Mouse (Mus musculus) limb, embryonic 10.5 days (tissue): ENCODE data around the gene Rbm8a. TPM values are rescaled to one million over a fixed set of nuclear protein-coding genes. Genes with fewer than 3 reads are reported as not detected.
A peak's percentile ranks its signal among the peaks of the same experiment; 100 is the strongest.
"Not testable (repeated sequence)": the region's sequence is repeated elsewhere in the genome, so short reads cannot be mapped to it uniquely, and the experiment has no call there.

ENCODE experiments used
- DNase-seq: peaks from one replicate; pipeline ENCODE4 v3.0.0-alpha.2; 2017; ENCODE audit warnings: low spot score
- H3K27ac ChIP-seq: fragments of 300-500 bp; sonication (generic); 2 replicates; pipeline ENCODE4 v1.5.1; 2016; ENCODE audit warnings: mild to moderate bottlenecking
- H3K27me3 ChIP-seq: fragments of 300-500 bp; sonication (generic); 2 replicates; pipeline ENCODE4 v1.6.1; 2016; ENCODE audit warnings: low read depth, mild to moderate bottlenecking; ENCODE audit not compliant: poor library complexity, severe bottlenecking
- H3K36me3 ChIP-seq: fragments of 300-500 bp; sonication (generic); 2 replicates; pipeline ENCODE4 v1.6.1; 2016; ENCODE audit warnings: mild to moderate bottlenecking, moderate library complexity
- H3K4me1 ChIP-seq: fragments of 300-500 bp; sonication (generic); 2 replicates; pipeline ENCODE4 v1.6.1; 2016
- H3K4me3 ChIP-seq: fragments of 300-500 bp; sonication (generic); 2 replicates; pipeline ENCODE4 v1.5.1; 2016; ENCODE audit warnings: mild to moderate bottlenecking, moderate library complexity
- H3K9me3 ChIP-seq: fragments of 300-500 bp; sonication (generic); replicated peaks from 2 replicates; pipeline ENCODE4 v1.6.1; 2016; ENCODE audit warnings: mild to moderate bottlenecking
- WGBS: fragments of 180-500 bp; shearing (Covaris S2); methylation state at CpG from one replicate; pipeline ENCODE4 v1.1.7; 2016; 5-methylcytosine and 5-hydroxymethylcytosine counted together
- polyA plus RNA-seq: library from polyadenylated mRNA; unstranded; fragments of >200 nt; fragmentation: Nextera tagmentation; extraction: Ambion mirVana; gene quantifications from 2 replicates; pipeline ENCODE4 v1.2.1, GENCODE M21; 2016

Rbm8a gene
- polyA plus RNA-seq, 1 experiment from 2014 or later: 224 TPM

- Histone ChIP-seq H3K4me3 (peak overlapping the region; percentile 67), H3K27ac (peak overlapping the region; percentile 83), H3K27me3 (peaks cover 42% of the 10 kb centered on the region), H3K4me1 (peaks cover 75% of the 10 kb centered on the region), H3K9me3 (no peaks in the 10 kb centered on the region), H3K36me3 (0 out of 2 replicates have a peak, but pooled peaks cover under 1% of the 10 kb centered on the region)
- DNase-seq: peak; percentile 80
- WGBS: under 1% methylated on average over 54 of the region's 54 CpGs
Measured at GRCm38 (mm10) chr3:96598156-96599068, 31.3 kb upstream of the Rbm8a start.

- Histone ChIP-seq H3K27me3 (peaks cover 42% of the 10 kb centered on the region), H3K27ac (peak overlapping the region; percentile 83; the same call in 1 of the 2 replicates), H3K4me1 (peaks cover 76% of the 10 kb centered on the region), H3K36me3 (peaks cover 6% of the 10 kb centered on the region; the same call in 1 of the 2 replicates), H3K9me3 (no peaks in the 10 kb centered on the region), H3K4me3 (peak overlapping the region; percentile 67)
- DNase-seq: peak; percentile 36
- 42% methylated on average over 8 of the region's 8 CpGs for WGBS
Measured at GRCm38 (mm10) chr3:96599069-96599393, 30.7 kb upstream of the Rbm8a start.

GRCm38 (mm10) chr3:96599411-96599810 is 30.3 kb upstream of the Rbm8a start:
- 71% methylated on average over 3 of the region's 3 CpGs for WGBS
- DNase-seq: no peak
- Histone ChIP-seq H3K4me1 (peaks cover 73% of the 10 kb centered on the region), H3K4me3 (peak overlapping the region; percentile 67; the same call in 1 of the 2 replicates), H3K9me3 (no peaks in the 10 kb centered on the region), H3K27me3 (peaks cover 42% of the 10 kb centered on the region), H3K27ac (peak overlapping the region; percentile 83; the same call in 1 of the 2 replicates), H3K36me3 (peaks cover 10% of the 10 kb centered on the region; the same call in 1 of the 2 replicates)

- peaks cover 70% of the 10 kb centered on the region for H3K4me1 ChIP-seq
- H3K36me3 ChIP-seq: peaks cover 21% of the 10 kb centered on the region
- peak; percentile 93 for DNase-seq
- no peaks in the 10 kb centered on the region for H3K9me3 ChIP-seq
- WGBS: under 1% methylated on average over 27 of the region's 27 CpGs
- peak within 1 kb of the TSS; percentile 97 for H3K27ac ChIP-seq
- H3K27me3 ChIP-seq: peaks cover 31% of the 10 kb centered on the region
- H3K4me3 ChIP-seq: peak within 1 kb of the TSS; percentile 92
Measured at GRCm38 (mm10) chr3:96600639-96601250, 29.0 kb upstream of the Rbm8a start, which contains the start of gene Lix1l. TSS of gene Lix1l (plus strand) at chr3:96601149.

GRCm38 (mm10) chr3:96601251-96601787 is 28.4 kb upstream of the Rbm8a start:
- peak overlapping the region; percentile 92 for H3K4me3 ChIP-seq
- H3K9me3 ChIP-seq: no peaks in the 10 kb centered on the region
- WGBS: 1% methylated on average over 30 of the region's 40 CpGs
- H3K4me1 ChIP-seq: peaks cover 65% of the 10 kb centered on the region
- no peak for DNase-seq
- H3K27ac ChIP-seq: peak overlapping the region; percentile 97
- H3K36me3 ChIP-seq: peaks cover 25% of the 10 kb centered on the region
- peaks cover 25% of the 10 kb centered on the region for H3K27me3 ChIP-seq

GRCm38 (mm10) chr3:96601941-96602703 is 27.6 kb upstream of the Rbm8a start:
- Histone ChIP-seq H3K4me3 (peak overlapping the region; percentile 92), H3K36me3 (peaks cover 25% of the 10 kb centered on the region), H3K9me3 (no peaks in the 10 kb centered on the region), H3K27ac (peak overlapping the region; percentile 97), H3K4me1 (peaks cover 57% of the 10 kb centered on the region), H3K27me3 (peaks cover 17% of the 10 kb centered on the region)
- 52% methylated on average over 10 of the region's 10 CpGs for WGBS
- no peak for DNase-seq

GRCm38 (mm10) chr3:96602704-96603084 is 27.0 kb upstream of the Rbm8a start:
- H3K27ac ChIP-seq: peak overlapping the region; percentile 97; the same call in 1 of the 2 replicates
- peaks cover 25% of the 10 kb centered on the region for H3K36me3 ChIP-seq
- 61% methylated on average over 5 of the region's 5 CpGs for WGBS
- peaks cover 51% of the 10 kb centered on the region for H3K4me1 ChIP-seq
- peaks cover 17% of the 10 kb centered on the region for H3K27me3 ChIP-seq
- no peak for DNase-seq
- H3K9me3 ChIP-seq: no peaks in the 10 kb centered on the region
- H3K4me3 ChIP-seq: peak overlapping the region; percentile 92

GRCm38 (mm10) chr3:96603311-96603710 is 26.4 kb upstream of the Rbm8a start:
- 68% methylated on average over 5 of the region's 5 CpGs for WGBS
- peak overlapping the region; percentile 92; the same call in 1 of the 2 replicates for H3K4me3 ChIP-seq
- no peak for DNase-seq
- peaks cover 45% of the 10 kb centered on the region for H3K4me1 ChIP-seq
- peaks cover 30% of the 10 kb centered on the region for H3K36me3 ChIP-seq
- H3K27ac ChIP-seq: no peak overlapping the region; the same call in 1 of the 2 replicates
- H3K9me3 ChIP-seq: no peaks in the 10 kb centered on the region
- peaks cover 17% of the 10 kb centered on the region for H3K27me3 ChIP-seq

GRCm38 (mm10) chr3:96606007-96606406 is 23.7 kb upstream of the Rbm8a start:
- not testable (repeated sequence) for H3K27ac ChIP-seq, H3K9me3 ChIP-seq, DNase-seq, H3K4me3 ChIP-seq, H3K27me3 ChIP-seq
- Histone ChIP-seq H3K4me1 (peaks cover 26% of the 10 kb centered on the region), H3K36me3 (peaks cover 35% of the 10 kb centered on the region)
- WGBS: 95% methylated on average over 4 of the region's 4 CpGs

- 89% methylated on average over 4 of the region's 4 CpGs for WGBS
Measured at GRCm38 (mm10) chr3:96606618-96607017, 23.1 kb upstream of the Rbm8a start.

GRCm38 (mm10) chr3:96617941-96618340 is 11.8 kb upstream of the Rbm8a start:
- no peaks in the 10 kb centered on the region for H3K4me1 ChIP-seq
- H3K27me3 ChIP-seq: no peaks in the 10 kb centered on the region
- H3K4me3 ChIP-seq: no peak overlapping the region
- WGBS: 87% methylated on average over 3 of the region's 3 CpGs
- H3K36me3 ChIP-seq: peaks cover 86% of the 10 kb centered on the region
- DNase-seq: no peak
- H3K9me3 ChIP-seq: no peaks in the 10 kb centered on the region
- no peak overlapping the region for H3K27ac ChIP-seq

More at GRCm38 (mm10) chr3:96606618-96607017, 23.1 kb upstream of the Rbm8a start:
- no peaks in the 10 kb centered on the region for H3K9me3 ChIP-seq
- H3K27ac ChIP-seq: no peak overlapping the region
- peaks cover 35% of the 10 kb centered on the region for H3K36me3 ChIP-seq
- DNase-seq: no peak
- H3K4me3 ChIP-seq: no peak overlapping the region
- H3K4me1 ChIP-seq: peaks cover 20% of the 10 kb centered on the region
- no peaks in the 10 kb centered on the region for H3K27me3 ChIP-seq

GRCm38 (mm10) chr3:96623201-96623600 is 6.5 kb upstream of the Rbm8a start:
- no peaks in the 10 kb centered on the region for H3K4me1 ChIP-seq
- no peak for DNase-seq
- peaks cover 82% of the 10 kb centered on the region for H3K36me3 ChIP-seq
- H3K9me3 ChIP-seq: no peaks in the 10 kb centered on the region
- WGBS: 93% methylated on average over 4 of the region's 4 CpGs
- no peak overlapping the region for H3K27ac ChIP-seq
- no peaks in the 10 kb centered on the region for H3K27me3 ChIP-seq
- H3K4me3 ChIP-seq: no peak overlapping the region
